ENCODE assay signal across 8 mouse cellular contexts in the genomic region with DNA sequence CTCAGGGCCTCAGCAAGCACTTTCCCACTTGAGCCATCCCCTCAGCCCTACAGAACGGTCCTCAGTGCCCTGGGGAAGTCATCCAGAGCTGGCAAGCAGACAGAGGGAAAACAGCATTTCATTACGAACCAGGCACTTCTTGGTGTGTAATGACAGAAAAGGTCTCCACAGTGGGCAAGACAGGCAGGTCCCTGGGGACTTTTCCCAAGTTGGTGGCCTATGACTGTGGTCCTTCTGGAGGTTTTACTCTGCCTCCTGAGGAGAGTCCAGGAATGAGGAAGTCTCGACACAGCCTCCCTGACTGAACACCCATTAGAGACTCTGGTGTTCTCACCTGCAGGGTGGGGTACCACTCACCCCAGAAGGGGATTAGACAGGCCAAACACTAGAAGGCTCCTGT. TPM values are rescaled to one million over a fixed set of nuclear protein-coding genes. Genes with fewer than 3 reads are reported as not detected.
A peak's percentile ranks its signal among the peaks of the same experiment; 100 is the strongest.
DNase-seq lines count a peak whose midpoint lies in the region; ATAC-seq and TF ChIP-seq lines count a peak whose summit lies in the region.

No protein-coding gene starts in this region.

- no peak for TF ChIP-seq CTCF in gastrocnemius, adult 2 months (IDR thresholded peaks at IDR 0.05)
- TF ChIP-seq CTCF in intestine, postnatal 0 days (IDR thresholded peaks at IDR 0.05; ENCODE audit: low read depth): no peak

- H3K36me3 ChIP-seq in midbrain, embryonic 10.5 days: peaks cover 69% of the 10 kb centered on the region
- peaks cover 26% of the 10 kb centered on the region for H3K36me3 ChIP-seq in midbrain, embryonic 14.5 days (ENCODE audit: control insufficient read depth, insufficient read depth, low read length)
- H3K36me3 ChIP-seq in intestine, postnatal 0 days (ENCODE audit: control insufficient read depth, insufficient read depth): peaks cover 25% of the 10 kb centered on the region
- no peaks in the 10 kb centered on the region for H3K36me3 ChIP-seq in stomach, embryonic 16.5 days (ENCODE audit: control insufficient read depth, insufficient read depth, low read length)

- no peaks in the 10 kb centered on the region for H3K9me3 ChIP-seq in midbrain, embryonic 10.5 days (replicated peaks)
- H3K9me3 ChIP-seq in midbrain, embryonic 14.5 days (ENCODE audit: control insufficient read depth, low read length): no peaks in the 10 kb centered on the region
- no peaks in the 10 kb centered on the region for H3K9me3 ChIP-seq in intestine, postnatal 0 days (ENCODE audit: control insufficient read depth)
- no peaks in the 10 kb centered on the region for H3K9me3 ChIP-seq in stomach, embryonic 16.5 days (replicated peaks; ENCODE audit: control insufficient read depth, low read length)

- H3K27ac ChIP-seq in gastrocnemius, adult 2 months: peak overlapping the region; percentile 93
- H3K27ac ChIP-seq in midbrain, embryonic 10.5 days (replicated peaks): peak overlapping the region; percentile 100; the same call in 1 of the 2 replicates
- H3K27ac ChIP-seq in midbrain, embryonic 14.5 days (replicated peaks; ENCODE audit: low read depth, low read length): no peak overlapping the region
- H3K27ac ChIP-seq in intestine, postnatal 0 days (ENCODE audit: low read depth, low read length): peak overlapping the region; percentile 58; the same call in 1 of the 2 replicates
- peak overlapping the region; percentile 94 for H3K27ac ChIP-seq in stomach, embryonic 16.5 days (ENCODE audit: low read length)

- intact Hi-C loops in gastrocnemius, adult 2 months (cut with DNase I): loop anchor here (2.0 kb wide), 1 partner anchor 15 kb away; no protein-coding TSS in a partner anchor
- intact Hi-C loops in gastrocnemius, postnatal 14 days (cut with DNase I; ENCODE audit: low total_unique reads): no loop called here

- no peak overlapping the region; the same call in 1 of the 2 replicates for H3K9ac ChIP-seq in midbrain, embryonic 14.5 days (replicated peaks; ENCODE audit: low read length)
- no peak overlapping the region for H3K9ac ChIP-seq in intestine, postnatal 0 days (ENCODE audit: low read depth, low read length)
- H3K9ac ChIP-seq in stomach, embryonic 16.5 days (ENCODE audit: low read length): 0 out of 2 replicates have a peak overlapping the region, but pooled peaks have one; percentile 15

- H3K4me2 ChIP-seq in midbrain, embryonic 14.5 days (ENCODE audit: low read length): no peak overlapping the region
- no peak overlapping the region for H3K4me2 ChIP-seq in intestine, postnatal 0 days (replicated peaks; ENCODE audit: low read depth)
- no peak overlapping the region for H3K4me2 ChIP-seq in stomach, embryonic 16.5 days (ENCODE audit: low read depth, low read length)

- H3K4me3 ChIP-seq in gastrocnemius, adult 2 months: no peak overlapping the region; the same call in 1 of the 2 replicates
- no peak overlapping the region for H3K4me3 ChIP-seq in midbrain, embryonic 10.5 days
- H3K4me3 ChIP-seq in midbrain, embryonic 14.5 days (replicated peaks; ENCODE audit: low read depth, low read length): no peak overlapping the region
- H3K4me3 ChIP-seq in intestine, postnatal 0 days (ENCODE audit: low read depth, low read length): no peak overlapping the region
- H3K4me3 ChIP-seq in stomach, embryonic 16.5 days (replicated peaks; ENCODE audit: low read length): no peak overlapping the region

- peaks cover 71% of the 10 kb centered on the region for H3K4me1 ChIP-seq in midbrain, embryonic 10.5 days
- peaks cover 67% of the 10 kb centered on the region for H3K4me1 ChIP-seq in midbrain, embryonic 14.5 days (ENCODE audit: control insufficient read depth, insufficient read depth, low read length)
- H3K4me1 ChIP-seq in intestine, postnatal 0 days (replicated peaks; ENCODE audit: control insufficient read depth, insufficient read depth, low read length): peaks cover 35% of the 10 kb centered on the region
- H3K4me1 ChIP-seq in stomach, embryonic 16.5 days (ENCODE audit: control insufficient read depth, insufficient read depth, low read length): peaks cover 75% of the 10 kb centered on the region

- WGBS in midbrain, embryonic 10.5 days: 82% methylated on average over 3 of the region's 3 CpGs
- WGBS in midbrain, embryonic 14.5 days: 64% methylated on average over 3 of the region's 3 CpGs
- 54% methylated on average over 3 of the region's 3 CpGs for WGBS in intestine, postnatal 0 days
- WGBS in stomach, embryonic 16.5 days: 62% methylated on average over 3 of the region's 3 CpGs

- no peak for ATAC-seq in midbrain, embryonic 14.5 days (ENCODE audit: low FRiP score, low TSS enrichment)
- ATAC-seq in intestine, postnatal 0 days: no peak
- ATAC-seq in stomach, embryonic 16.5 days (ENCODE audit: insufficient read depth, low FRiP score): peak; percentile 22; the same call in 1 of the 2 replicates

- no peak for DNase-seq in gastrocnemius, adult 2 months
- no peak for DNase-seq in gastrocnemius, postnatal 14 days
- DNase-seq in midbrain, embryonic 10.5 days (ENCODE audit: low spot score): no peak
- DNase-seq in midbrain, embryonic 14.5 days: no peak
- DNase-seq in spleen, adult 18-20 months: no peak
- DNase-seq in lung, postnatal 25 days (ENCODE audit: low spot score): no peak

- H3K27me3 ChIP-seq in midbrain, embryonic 10.5 days (ENCODE audit: low read depth, poor library complexity, severe bottlenecking): no peaks in the 10 kb centered on the region
- H3K27me3 ChIP-seq in midbrain, embryonic 14.5 days (ENCODE audit: control insufficient read depth, insufficient read depth, low read length): no peaks in the 10 kb centered on the region
- no peaks in the 10 kb centered on the region for H3K27me3 ChIP-seq in intestine, postnatal 0 days (replicated peaks; ENCODE audit: control insufficient read depth, insufficient read depth, low read length)
- no peaks in the 10 kb centered on the region for H3K27me3 ChIP-seq in stomach, embryonic 16.5 days (ENCODE audit: control insufficient read depth, insufficient read depth, low read length)

RNA-seq across cellular contexts. Expression of a gene that starts 25.0 kb away (rescaled TPM):
- 10 to 100 TPM; 13.1 to 23.3 TPM for total RNA-seq in gastrocnemius, adult 2 months (2021)
- total RNA-seq in gastrocnemius, postnatal 14 days (2021): 10 to 100 TPM; 20.7 to 22.0 TPM
- 61.4 and 63.3 TPM in 2 replicates for polyA plus RNA-seq in midbrain, embryonic 10.5 days (2016; fragmentation: Nextera tagmentation; extraction: Ambion mirVana)
- polyA plus RNA-seq in midbrain, embryonic 14.5 days (2014; fragmentation: Nextera tagmentation; extraction: Ambion mirVana): 64.4 and 67.8 TPM in 2 replicates
- polyA plus RNA-seq in intestine, postnatal 0 days (2015; fragmentation: Nextera tagmentation; extraction: Ambion mirVana): 43.5 and 57.7 TPM in 2 replicates
- polyA plus RNA-seq in stomach, embryonic 16.5 days (2015; fragmentation: Nextera tagmentation; extraction: Ambion mirVana): 45.1 and 45.3 TPM in 2 replicates
